Mouse (Mus musculus) liver, adult 2 months (tissue): ENCODE results near the gene Fam129a. TPM values are rescaled to one million over a fixed set of nuclear protein-coding genes. Genes with fewer than 3 reads are reported as not detected.

Experiments used
- DNase-seq: peaks from one replicate; pipeline ENCODE4 v3.0.0-alpha.2; 2011; ENCODE audit warnings: low read depth, low spot score; ENCODE audit errors: extremely low read depth
- H3K27ac ChIP-seq: fragments of 200-500 bp; replicated peaks from 2 replicates; pipeline ENCODE4 v1.5.1; 2012; ENCODE audit warnings: low read depth, mild to moderate bottlenecking, control low read depth, inconsistent platforms, low read length; ENCODE audit not compliant: insufficient read depth
- H3K27me3 ChIP-seq: fragments of 200-500 bp; 2 replicates; pipeline ENCODE4 v1.6.1; 2012; ENCODE audit warnings: mild to moderate bottlenecking, moderate library complexity, low read length, inconsistent platforms; ENCODE audit not compliant: control insufficient read depth, insufficient read depth
- H3K36me3 ChIP-seq: fragments of 200-500 bp; 2 replicates; pipeline ENCODE4 v1.6.1; 2012; ENCODE audit warnings: low read length, inconsistent platforms; ENCODE audit not compliant: control insufficient read depth, insufficient read depth
- H3K4me1 ChIP-seq: fragments of 200-500 bp; 2 replicates; pipeline ENCODE4 v1.6.1; 2011; ENCODE audit warnings: low read length; ENCODE audit not compliant: control insufficient read depth, insufficient read depth
- H3K4me3 ChIP-seq: fragments of 200-500 bp; 2 replicates; pipeline ENCODE4 v1.5.1; 2011; ENCODE audit warnings: low read depth, mild to moderate bottlenecking, control low read depth, low read length, moderate library complexity; ENCODE audit not compliant: insufficient read depth
- H3K79me2 ChIP-seq: fragments of 200-500 bp; 2 replicates; pipeline ENCODE4 v1.6.1; 2012; ENCODE audit warnings: inconsistent platforms, mild to moderate bottlenecking, low read length, moderate library complexity; ENCODE audit not compliant: control insufficient read depth, insufficient read depth
- H3K9ac ChIP-seq: fragments of 200-500 bp; 2 replicates; pipeline ENCODE4 v1.6.1; 2012; ENCODE audit warnings: low read depth, mild to moderate bottlenecking, control low read depth, inconsistent platforms, low read length
- CTCF ChIP-seq: fragments of 200-500 bp; IDR thresholded peaks from 2 replicates; pipeline ENCODE4 v1.5.1; 2011; ENCODE audit warnings: low read depth, low read length, control low read depth
- POLR2A ChIP-seq: fragments of 200-500 bp; IDR thresholded peaks from 2 replicates; pipeline ENCODE4 v1.6.1; 2011; ENCODE audit warnings: low read length, control low read depth; ENCODE audit not compliant: insufficient read depth; ENCODE audit errors: extremely low read depth
- WGBS: fragments of 180-500 bp; shearing (Covaris S2); methylation state at CpG from one replicate; pipeline ENCODE4 v1.1.7; 2018; 5-methylcytosine and 5-hydroxymethylcytosine counted together
- polyA plus RNA-seq: library from polyadenylated mRNA; depleted of rRNA; stranded (reverse); fragments of >200 nt; gene quantifications from 2 replicates; pipeline ENCODE4 v1.2.3, GENCODE M21; 2012; rRNA removed
- total RNA-seq: library from RNA; depleted of rRNA; stranded (reverse); fragments of >200 nt; gene quantifications from 2 replicates; pipeline ENCODE4 v1.2.3, GENCODE M21; 2014; rRNA removed

Gene Fam129a
- total and polyA plus RNA-seq, 2 experiments, result 0.61 to 3.1 TPM

- Histone ChIP-seq H3K4me1 (no peaks in the 10 kb centered on the region; the same call in 1 of the 2 replicates), H3K27me3 (no peaks in the 10 kb centered on the region), H3K9ac (no peak overlapping the region), H3K4me3 (no peak overlapping the region), H3K27ac (no peak overlapping the region), H3K36me3 (peaks cover 20% of the 10 kb centered on the region), H3K79me2 (peaks cover 3% of the 10 kb centered on the region; the same call in 1 of the 2 replicates)
- no peak for DNase-seq
- WGBS, result 93% methylated on average over 3 of the region's 3 CpGs
- TF ChIP-seq CTCF (no peak), POLR2A (no peak)
These were observed 198.4 kb downstream of the Fam129a start for GRCm38 (mm10) chr1:151769200-151769913.

Other genes with a start within 250 kb of the Fam129a start
- gene Ivns1abp, start 226.7 kb upstream of the Fam129a start, total RNA-seq, result 105 and 111 TPM in 2 replicates
- gene Ivns1abp, start 226.7 kb upstream of the Fam129a start, polyA plus RNA-seq, result 11.4 and 16.7 TPM in 2 replicates
- 20.2 and 27.0 TPM in 2 replicates for gene Swt1, start 142.7 kb upstream of the Fam129a start, total RNA-seq
- gene Swt1, start 142.7 kb upstream of the Fam129a start, polyA plus RNA-seq, result 2.5 and 6.8 TPM in 2 replicates
- gene Trmt1l, start 142.6 kb upstream of the Fam129a start, total RNA-seq, result 15.9 TPM in 2 replicates
- gene Trmt1l, start 142.6 kb upstream of the Fam129a start, polyA plus RNA-seq, result 8.3 and 9.6 TPM in 2 replicates
- gene Rnf2, start 70.2 kb upstream of the Fam129a start, total RNA-seq, result 19.7 and 21.8 TPM in 2 replicates
- gene Rnf2, start 70.2 kb upstream of the Fam129a start, polyA plus RNA-seq, result 6.7 and 7.5 TPM in 2 replicates
- gene Edem3, start 184.2 kb downstream of the Fam129a start, total RNA-seq, result 16.2 and 18.5 TPM in 2 replicates
- gene Edem3, start 184.2 kb downstream of the Fam129a start, polyA plus RNA-seq, result 4.1 and 4.5 TPM in 2 replicates